Mouse (Mus musculus) bone marrow, adult 2 months (tissue): ENCODE measurements around the gene 2410004P03Rik.

ENCODE experiments used
- CTCF ChIP-seq: fragments of 200-500 bp; IDR thresholded peaks from 2 replicates; pipeline ENCODE4 v1.5.1; 2011; ENCODE audit warnings: low read length, control low read depth; ENCODE audit not compliant: control insufficient read depth, insufficient read depth
- POLR2A ChIP-seq: fragments of 200-500 bp; IDR thresholded peaks from 2 replicates; pipeline ENCODE4 v1.6.1; 2011; ENCODE audit warnings: low read depth, mild to moderate bottlenecking, control low read depth, low read length, borderline replicate concordance; ENCODE audit not compliant: control insufficient read depth

- TF ChIP-seq CTCF (no peak), POLR2A (no peak)
Measured at GRCm38 (mm10) chr12:17000628-17001027, 10.9 kb downstream of the 2410004P03Rik start.
